Mouse (Mus musculus) urinary bladder, adult 2 months (tissue): ENCODE data around the gene Zfp358. TPM values are rescaled to one million over a fixed set of nuclear protein-coding genes. Genes with fewer than 3 reads are reported as not detected.

Source experiments
- DNase-seq: peaks from one replicate; pipeline ENCODE4 v3.0.0; 2022; ENCODE audit warnings: low spot score
- polyA plus RNA-seq: library from polyadenylated mRNA; depleted of rRNA; stranded (reverse); fragments of >200 nt; gene quantifications from 2 replicates; pipeline ENCODE4 v1.2.3, GENCODE M21; 2012

The Zfp358 gene
- polyA plus RNA-seq, 1 experiment = 27.5 TPM

- no peak for DNase-seq
Observed at GRCm38 (mm10) chr8:3499751-3500150, 6.8 kb downstream of the Zfp358 start.

- peak; percentile 95 for DNase-seq
Observed at GRCm38 (mm10) chr8:3500235-3501090, 7.5 kb downstream of the Zfp358 start, which contains the start of gene Mcoln1. Mcoln1 (plus strand) TSS chr8:3500457.

GRCm38 (mm10) chr8:3502217-3502616 is 9.3 kb downstream of the Zfp358 start:
- DNase-seq = no peak

GRCm38 (mm10) chr8:3507979-3508754 is 15.2 kb downstream of the Zfp358 start:
- DNase-seq = no peak

GRCm38 (mm10) chr8:3514681-3515247 is 21.8 kb downstream of the Zfp358 start:
- no peak for DNase-seq

- peak; percentile 78 for DNase-seq
Observed at GRCm38 (mm10) chr8:3515260-3515671, 22.3 kb downstream of the Zfp358 start, which contains the start of gene Pnpla6. Pnpla6 (plus strand) TSS chr8:3515384.

- no peak for DNase-seq
Observed at GRCm38 (mm10) chr8:3515771-3516417, 23.0 kb downstream of the Zfp358 start.

GRCm38 (mm10) chr8:3516450-3517116 is 23.6 kb downstream of the Zfp358 start:
- peak; percentile 78 for DNase-seq

- no peak for DNase-seq
Observed at GRCm38 (mm10) chr8:3517117-3517495, 24.2 kb downstream of the Zfp358 start.

GRCm38 (mm10) chr8:3522007-3522697 is 29.2 kb downstream of the Zfp358 start:
- no peak for DNase-seq

- DNase-seq = no peak
Observed at GRCm38 (mm10) chr8:3530816-3531215, 37.9 kb downstream of the Zfp358 start.

GRCm38 (mm10) chr8:3531936-3532335 is 39.0 kb downstream of the Zfp358 start:
- no peak for DNase-seq

- no peak for DNase-seq
Observed at GRCm38 (mm10) chr8:3536053-3536841, 43.3 kb downstream of the Zfp358 start.

GRCm38 (mm10) chr8:3536940-3537339 is 44.0 kb downstream of the Zfp358 start:
- no peak for DNase-seq

GRCm38 (mm10) chr8:3537666-3538065 is 44.7 kb downstream of the Zfp358 start:
- no peak for DNase-seq

- no peak for DNase-seq
Observed at GRCm38 (mm10) chr8:3539146-3539545, 46.2 kb downstream of the Zfp358 start.

GRCm38 (mm10) chr8:3540076-3540475 is 47.1 kb downstream of the Zfp358 start:
- DNase-seq = no peak

GRCm38 (mm10) chr8:3546511-3546910 is 53.6 kb downstream of the Zfp358 start:
- DNase-seq = no peak
